12 mouse cellular contexts compared by ENCODE assay signal in the genomic region with DNA sequence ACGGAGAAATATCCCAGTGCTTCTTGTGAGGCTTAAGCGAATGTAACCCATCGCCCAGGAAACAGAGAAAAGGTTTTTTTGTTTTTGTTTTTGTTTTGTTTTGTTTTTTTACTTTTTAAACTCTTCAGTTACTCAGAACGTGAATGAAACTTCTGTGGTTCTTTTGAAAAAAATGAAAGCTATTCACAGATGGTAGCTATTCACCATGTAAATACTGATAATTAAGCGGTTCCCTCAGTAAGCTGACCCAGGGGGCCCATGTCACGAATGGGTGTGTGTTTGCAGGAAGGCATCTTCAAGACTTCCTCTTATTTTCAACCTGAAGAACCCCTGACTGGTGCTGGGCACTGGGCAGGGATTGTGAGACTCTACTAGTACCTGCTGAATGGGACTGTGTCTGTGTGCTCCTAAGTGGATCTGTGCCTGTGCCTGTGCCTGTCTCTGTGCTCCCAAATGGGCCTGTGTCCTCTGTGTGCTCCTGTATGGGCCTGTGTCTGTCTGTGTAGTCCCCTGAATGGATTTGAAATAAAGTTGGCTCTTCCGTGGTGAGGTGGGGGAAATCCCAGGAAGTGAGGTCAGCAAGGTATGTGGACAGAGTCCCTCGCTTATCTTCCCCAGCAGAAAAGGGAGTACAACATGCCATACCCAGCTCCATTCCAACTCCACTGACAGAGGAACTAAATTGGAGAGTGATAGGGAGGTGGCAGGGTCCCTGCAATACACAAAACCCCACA. TPM values are rescaled to one million over a fixed set of nuclear protein-coding genes. Genes with fewer than 3 reads are reported as not detected.
DNase-seq lines count a peak whose midpoint lies in the region; ATAC-seq and TF ChIP-seq lines count a peak whose summit lies in the region.
"Had no signal": no experiment of that assay in that cellular context is flagged by ENCODE, and none has a peak within 500 bp of the region (broad histone marks: within the 10 kb centered on the region; RNA-seq: fewer than 3 reads in every experiment).

No protein-coding gene starts in this region.

- no peaks in the 10 kb centered on the region for H3K27me3 ChIP-seq in heart, embryonic 15.5 days
- H3K27me3 ChIP-seq in CH12.LX (replicated peaks), result no peaks in the 10 kb centered on the region
- H3K27me3 ChIP-seq in intestine, postnatal 0 days (replicated peaks; ENCODE audit: control insufficient read depth, insufficient read depth, low read length), result no peaks in the 10 kb centered on the region

- dilution Hi-C loops in CH12.LX (cut with MboI; ENCODE audit: extremely low pct_ligation_motif_present, extremely low pct_unique_long_range_greater_than_20kb, low sequenced_read_pairs), result no loop called here

- no peak for DNase-seq in heart, adult 11 months
- DNase-seq in CH12.LX (ENCODE audit: extremely low read depth), result peak; percentile 87
- peak; percentile 47 for DNase-seq in naive thymus-derived CD4-positive, alpha-beta T cell, adult 2 months (ENCODE audit: low read depth)
- DNase-seq in kidney, adult 11 months, result no peak
- no peak for DNase-seq in embryo, embryonic 9.5 days (ENCODE audit: extremely low spot score)
- DNase-seq in gastrocnemius, adult 18-20 months (ENCODE audit: low spot score), result no peak
- DNase-seq: layer of hippocampus, postnatal 36 days had no signal

- H3K4me2 ChIP-seq in heart, embryonic 15.5 days, result no peak overlapping the region
- peak overlapping the region; percentile 35 for H3K4me2 ChIP-seq in CH12.LX (ENCODE audit: insufficient read depth, low read depth, poor library complexity, severe bottlenecking)
- H3K4me2 ChIP-seq in intestine, postnatal 0 days (replicated peaks; ENCODE audit: low read depth), result no peak overlapping the region

- no peak overlapping the region for H3K9ac ChIP-seq in heart, embryonic 15.5 days
- no peak overlapping the region for H3K9ac ChIP-seq in CH12.LX (ENCODE audit: insufficient read depth, low read depth)
- H3K9ac ChIP-seq in intestine, postnatal 0 days (ENCODE audit: low read depth, low read length), result no peak overlapping the region

- in situ Hi-C loops in CH12.LX (cut with MboI; ENCODE audit: low pct_ligation_motif_present, low pct_unique_long_range_greater_than_20kb, low sequenced_read_pairs), result no loop called here

- 70% methylated on average over 8 of the region's 8 CpGs for WGBS in heart, embryonic 15.5 days
- WGBS in intestine, postnatal 0 days, result 62% methylated on average over 8 of the region's 8 CpGs

- H3K36me3 ChIP-seq in heart, embryonic 15.5 days, result no peaks in the 10 kb centered on the region
- H3K36me3 ChIP-seq in CH12.LX (replicated peaks in 1 of 2; ENCODE audit: control insufficient read depth in 1 of 2, insufficient read depth in 1 of 2, low read length in 1 of 2), result no peaks in the 10 kb centered on the region
- H3K36me3 ChIP-seq in intestine, postnatal 0 days (ENCODE audit: control insufficient read depth, insufficient read depth), result no peaks in the 10 kb centered on the region

- no peaks in the 10 kb centered on the region for H3K79me2 ChIP-seq in CH12.LX (replicated peaks; ENCODE audit: control insufficient read depth, extremely low read depth, insufficient read depth, poor library complexity, severe bottlenecking)

- H3K27ac ChIP-seq in heart, embryonic 15.5 days, result peak overlapping the region; percentile 34; the same call in 1 of the 2 replicates
- peak overlapping the region; percentile 65 for H3K27ac ChIP-seq in CH12.LX (ENCODE audit: insufficient read depth, low read depth)
- peak overlapping the region; percentile 66 for H3K27ac ChIP-seq in intestine, postnatal 0 days (ENCODE audit: low read depth, low read length)

- peak; percentile 85 for TF ChIP-seq EP300 in CH12.LX (IDR thresholded peaks at IDR 0.05; ENCODE audit: low read length)

- H3K9me3 ChIP-seq in heart, embryonic 15.5 days (replicated peaks), result no peaks in the 10 kb centered on the region
- H3K9me3 ChIP-seq in CH12.LX (replicated peaks; ENCODE audit: low read length), result peaks cover 4% of the 10 kb centered on the region
- H3K9me3 ChIP-seq in intestine, postnatal 0 days (ENCODE audit: control insufficient read depth), result no peaks in the 10 kb centered on the region

- ATAC-seq in heart, embryonic 15.5 days (replicated peaks; ENCODE audit: insufficient number of reproducible peaks, insufficient read depth, low FRiP score, low read depth), result peak; percentile 16; the same call in 1 of the 2 replicates
- ATAC-seq in intestine, postnatal 0 days, result peak; percentile 67

- H3K4me3 ChIP-seq in heart, embryonic 15.5 days, result no peak overlapping the region
- H3K4me3 ChIP-seq in CH12.LX (replicated peaks in 1 of 3; ENCODE audit: low read depth in 2 of 3, low read length in 2 of 3, poor library complexity in 1 of 3), result no peak overlapping the region
- no peak overlapping the region for H3K4me3 ChIP-seq in intestine, postnatal 0 days (ENCODE audit: low read depth, low read length)

- peaks cover 13% of the 10 kb centered on the region for H3K4me1 ChIP-seq in heart, embryonic 15.5 days (replicated peaks)
- peaks cover 25 to 83% of the 10 kb centered on the region in 2 experiments for H3K4me1 ChIP-seq in CH12.LX (ENCODE audit: control insufficient read depth in 1 of 2, insufficient read depth in 2 of 2)
- 0 out of 2 replicates have a peak, but pooled peaks cover 2% of the 10 kb centered on the region for H3K4me1 ChIP-seq in intestine, postnatal 0 days (replicated peaks; ENCODE audit: control insufficient read depth, insufficient read depth, low read length)

- TF ChIP-seq POLR2A in CH12.LX (IDR thresholded peaks at IDR 0.05; ENCODE audit: low read depth, low read length), result peak; percentile 43; the same call in 1 of the 2 replicates

- no peak for TF ChIP-seq RAD21 in CH12.LX (IDR thresholded peaks at IDR 0.05; ENCODE audit: low read depth, low read length)

- no peak for TF ChIP-seq CTCF in CH12.LX (conservative IDR thresholded peaks at IDR 0.05 in 1 of 2, IDR thresholded peaks at IDR 0.05 in 1 of 2; ENCODE audit: low read depth in 2 of 2, low read length in 2 of 2)
- no peak for TF ChIP-seq CTCF in intestine, postnatal 0 days (IDR thresholded peaks at IDR 0.05; ENCODE audit: low read depth)

TF ChIP-seq in CH12.LX, 34 proteins besides CTCF, POLR2A, EP300 and RAD21 (continues in another document):
- TF ChIP-seq JUN (IDR thresholded peaks at IDR 0.05; ENCODE audit: insufficient read depth, low read depth, low read length) (0 out of 2 replicates have a peak, but pooled peaks have one; percentile 60), TBP (conservative IDR thresholded peaks at IDR 0.05; ENCODE audit: low read depth, low read length) (peak; percentile 52; the same call in 1 of the 2 replicates), NRF1 (IDR thresholded peaks at IDR 0.05; ENCODE audit: low read depth, low read length) (0 out of 2 replicates have a peak, but pooled peaks have one; percentile 12), RCOR1 (conservative IDR thresholded peaks at IDR 0.05; ENCODE audit: low read depth, low read length) (peak; percentile 86; the same call in 1 of the 2 replicates), SMC3 (IDR thresholded peaks at IDR 0.05; ENCODE audit: low read depth, low read length) (no peak), JUND (conservative IDR thresholded peaks at IDR 0.05; ENCODE audit: low read depth, low read length) (peak; percentile 86), CHD2 (IDR thresholded peaks at IDR 0.05; ENCODE audit: low read length) (peak; percentile 51; the same call in 1 of the 2 replicates), UBTF (IDR thresholded peaks at IDR 0.05; ENCODE audit: low read depth, low read length) (no peak), KAT2A (IDR thresholded peaks at IDR 0.05; ENCODE audit: insufficient replicate concordance, low read length) (no peak), MYC (IDR thresholded peaks at IDR 0.05; ENCODE audit: low read depth, low read length) (peak; percentile 33; the same call in 1 of the 2 replicates), MEF2A (IDR thresholded peaks at IDR 0.05; ENCODE audit: borderline replicate concordance, low read depth, low read length) (peak; percentile 49; the same call in 1 of the 2 replicates), MAFK (IDR thresholded peaks at IDR 0.05; ENCODE audit: insufficient replicate concordance, low read length) (peak; percentile 74), ZMIZ1 (IDR thresholded peaks at IDR 0.05; ENCODE audit: low read depth, low read length) (0 out of 2 replicates have a peak, but pooled peaks have one; percentile 23), ZKSCAN1 (IDR thresholded peaks at IDR 0.05; ENCODE audit: borderline replicate concordance, low read depth, low read length) (no peak), NELFE (IDR thresholded peaks at IDR 0.05; ENCODE audit: low read depth, low read length) (peak; percentile 20; the same call in 1 of the 2 replicates), MAX (IDR thresholded peaks at IDR 0.05; ENCODE audit: low read length) (peak; percentile 44; the same call in 1 of the 2 replicates), IRF4 (IDR thresholded peaks at IDR 0.05; ENCODE audit: low read depth, low read length) (peak; percentile 95), POLR2AphosphoS2 (IDR thresholded peaks at IDR 0.05; ENCODE audit: low read depth, low read length) (no peak), ETS1 (conservative IDR thresholded peaks at IDR 0.05; ENCODE audit: low read depth, low read length) (peak; percentile 79), ELF1 (IDR thresholded peaks at IDR 0.05; ENCODE audit: low read depth, low read length) (peak; percentile 62)

RNA-seq across cellular contexts. Expression of a gene that starts 38.1 kb away (rescaled TPM):
- 32.7 and 43.0 TPM in 2 replicates for polyA plus RNA-seq in heart, embryonic 15.5 days (2015; fragmentation: Nextera tagmentation; extraction: Ambion mirVana)
- total RNA-seq in CH12.LX (2012; rRNA removed) (32.1 and 32.8 TPM in 2 replicates), CH12.LX (2014; rRNA removed) (34.9 and 40.3 TPM in 2 replicates)
- 40.1 and 49.4 TPM in 2 replicates for polyA plus RNA-seq in CH12.LX (2012; ENCODE audit: insufficient read length, low read depth)
- polyA plus RNA-seq in intestine, postnatal 0 days (2015; fragmentation: Nextera tagmentation; extraction: Ambion mirVana), result 18.2 and 21.6 TPM in 2 replicates
- total RNA-seq in gastrocnemius, adult 18-20 months (2021), result 10 to 100 TPM in 1 of 2 experiments, 1 to 10 TPM in 1; 9.8 to 12.2 TPM

RNA-seq across cellular contexts. Expression of a gene that starts 41.0 kb away (rescaled TPM):
- polyA plus RNA-seq in heart, embryonic 15.5 days (2015; fragmentation: Nextera tagmentation; extraction: Ambion mirVana), result 57.9 and 58.9 TPM in 2 replicates
- 27.5 and 32.1 TPM in 2 replicates for total RNA-seq in CH12.LX (2012; rRNA removed)
- 34.8 and 36.1 TPM in 2 replicates for total RNA-seq in CH12.LX (2014; rRNA removed)
- 35.6 and 37.9 TPM in 2 replicates for polyA plus RNA-seq in CH12.LX (2012; ENCODE audit: insufficient read length, low read depth)
- polyA plus RNA-seq in intestine, postnatal 0 days (2015; fragmentation: Nextera tagmentation; extraction: Ambion mirVana), result 123 and 124 TPM in 2 replicates
- 1 to 10 TPM; 4.2 to 6.6 TPM for total RNA-seq in gastrocnemius, adult 18-20 months (2021)

RNA-seq across cellular contexts. Expression of a gene that starts 55.4 kb away (rescaled TPM):
- not detected in 2 replicates for polyA plus RNA-seq in heart, embryonic 15.5 days (2015; fragmentation: Nextera tagmentation; extraction: Ambion mirVana)
- total RNA-seq in CH12.LX (2012; rRNA removed) (not detected in 2 replicates), CH12.LX (2014; rRNA removed) (not detected in 2 replicates)
- polyA plus RNA-seq in CH12.LX (2012; ENCODE audit: insufficient read length, low read depth), result not detected in 2 replicates
- not detected in 2 replicates for polyA plus RNA-seq in intestine, postnatal 0 days (2015; fragmentation: Nextera tagmentation; extraction: Ambion mirVana)
- total RNA-seq in gastrocnemius, adult 18-20 months (2021), result not detected
- total RNA-seq: heart, adult 8-10 months; layer of hippocampus, postnatal 36 days had no signal
- polyA plus RNA-seq: C2C12; kidney, adult 2 months had no signal

Comparison
In these comparisons a context has a peak if more than half of its experiments do, and no peak if none do; other contexts are left out.
1. DNase-seq: peak in CH12.LX (single experiment) and naive thymus-derived CD4-positive, alpha-beta T cell, adult 2 months (single experiment); none in heart, adult 11 months (single experiment), kidney, adult 11 months (single experiment), embryo, embryonic 9.5 days (single experiment) and gastrocnemius, adult 18-20 months (single experiment).
2. Peak in every context shown above with its lines, with median percentiles within 50 percentile points of each other: H3K27ac ChIP-seq.